Mouse (Mus musculus) heart, postnatal 0 days (tissue): ENCODE measurements around the gene Polk.

ENCODE experiments used
- CTCF ChIP-seq: IDR thresholded peaks from 2 replicates; pipeline ENCODE4 v1.5.1; 2016; ENCODE audit warnings: antibody characterized with exemption, control low read depth, low read depth
- EP300 ChIP-seq: IDR thresholded peaks from 2 replicates; pipeline ENCODE4 v1.6.1; 2016; ENCODE audit warnings: antibody characterized with exemption, low read depth

- TF ChIP-seq EP300 (no peak), CTCF (no peak)
Measured at GRCm38 (mm10) chr13:96555099-96555498, 12.7 kb upstream of the Polk start.
